Mouse (Mus musculus) lung, postnatal 14 days (tissue): ENCODE data around the gene Sult5a1.
A peak's percentile ranks its signal among the peaks of the same experiment; 100 is the strongest.
"Not testable (repeated sequence)": the region's sequence is repeated elsewhere in the genome, so short reads cannot be mapped to it uniquely, and the experiment has no call there.

Source experiments
- DNase-seq: peaks from one replicate; pipeline ENCODE4 v3.0.0; 2021

Gene Sult5a1

GRCm38 (mm10) chr8:123157888-123158465 is at the start of gene Sult5a1:
Gene Sult5a1, minus strand, starts transcription at chr8:123158315.
- no peak for DNase-seq

- DNase-seq = no peak
Observed at GRCm38 (mm10) chr8:123203571-123203970, 45.5 kb upstream of the Sult5a1 start.

GRCm38 (mm10) chr8:123202288-123202687 is 44.2 kb upstream of the Sult5a1 start:
- peak; percentile 85 for DNase-seq

GRCm38 (mm10) chr8:123199864-123200263 is 41.7 kb upstream of the Sult5a1 start:
- DNase-seq = no peak

- DNase-seq = not testable (repeated sequence)
Observed at GRCm38 (mm10) chr8:123197016-123197415, 38.9 kb upstream of the Sult5a1 start.

GRCm38 (mm10) chr8:123193771-123194170 is 35.7 kb upstream of the Sult5a1 start:
- no peak for DNase-seq

- DNase-seq = no peak
Observed at GRCm38 (mm10) chr8:123191908-123192307, 33.8 kb upstream of the Sult5a1 start.

- peak; percentile 82 for DNase-seq
Observed at GRCm38 (mm10) chr8:123190678-123191077, 32.6 kb upstream of the Sult5a1 start.

- DNase-seq = no peak
Observed at GRCm38 (mm10) chr8:123188841-123189240, 30.7 kb upstream of the Sult5a1 start.

GRCm38 (mm10) chr8:123188006-123188405 is 29.9 kb upstream of the Sult5a1 start:
- DNase-seq = no peak

- peak; percentile 57 for DNase-seq
Observed at GRCm38 (mm10) chr8:123185566-123186409, 27.7 kb upstream of the Sult5a1 start, which contains the start of gene Dpep1. Gene Dpep1, plus strand, starts transcription at chr8:123186242.

- peak; percentile 27 for DNase-seq
Observed at GRCm38 (mm10) chr8:123181391-123181790, 23.3 kb upstream of the Sult5a1 start.

- no peak for DNase-seq
Observed at GRCm38 (mm10) chr8:123156070-123156773, 1.9 kb downstream of the Sult5a1 start.

GRCm38 (mm10) chr8:123155177-123155576 is 2.9 kb downstream of the Sult5a1 start:
- peak; percentile 53 for DNase-seq

- DNase-seq = peak; percentile 56
Observed at GRCm38 (mm10) chr8:123150737-123151171, 7.4 kb downstream of the Sult5a1 start.

- peak; percentile 26 for DNase-seq
Observed at GRCm38 (mm10) chr8:123146390-123146789, 11.7 kb downstream of the Sult5a1 start.

- peak; percentile 71 for DNase-seq
Observed at GRCm38 (mm10) chr8:123145279-123145678, 12.8 kb downstream of the Sult5a1 start.

- DNase-seq = peak; percentile 92
Observed at GRCm38 (mm10) chr8:123141741-123142462, 16.2 kb downstream of the Sult5a1 start.

- no peak for DNase-seq
Observed at GRCm38 (mm10) chr8:123138741-123139140, 19.4 kb downstream of the Sult5a1 start.

GRCm38 (mm10) chr8:123137645-123138077 is 20.5 kb downstream of the Sult5a1 start:
- DNase-seq = peak; percentile 30

- no peak for DNase-seq
Observed at GRCm38 (mm10) chr8:123136287-123136686, 21.8 kb downstream of the Sult5a1 start.

GRCm38 (mm10) chr8:123135806-123136205 is 22.3 kb downstream of the Sult5a1 start:
- no peak for DNase-seq

GRCm38 (mm10) chr8:123135406-123135805 is 22.7 kb downstream of the Sult5a1 start:
- no peak for DNase-seq
